Comparison of ENCODE assay signal across 13 mouse cellular contexts in genomic region chr15:78572270-78572600, GRCm38 (mm10). TPM values are rescaled to one million over a fixed set of nuclear protein-coding genes. Genes with fewer than 3 reads are reported as not detected.
A peak's percentile ranks its signal among the peaks of the same experiment; 100 is the strongest.
DNase-seq lines count a peak whose midpoint lies in the region; ATAC-seq and TF ChIP-seq lines count a peak whose summit lies in the region.
"Had no signal": no experiment of that assay in that cellular context is flagged by ENCODE, and none has a peak within 500 bp of the region (broad histone marks: within the 10 kb centered on the region; RNA-seq: fewer than 3 reads in every experiment).

No protein-coding gene starts in this region.

- H3K9ac ChIP-seq in intestine, embryonic 15.5 days, result no peak overlapping the region
- H3K9ac ChIP-seq in intestine, postnatal 0 days (ENCODE audit: low read depth, low read length), result no peak overlapping the region
- peak overlapping the region; percentile 81 for H3K9ac ChIP-seq in liver, embryonic 14.5 days (replicated peaks)

- H3K4me1 ChIP-seq in intestine, embryonic 15.5 days (replicated peaks), result no peaks in the 10 kb centered on the region
- no peaks in the 10 kb centered on the region for H3K4me1 ChIP-seq in intestine, postnatal 0 days (replicated peaks; ENCODE audit: control insufficient read depth, insufficient read depth, low read length)
- peaks cover 57% of the 10 kb centered on the region for H3K4me1 ChIP-seq in E14TG2a.4 (replicated peaks; ENCODE audit: low read depth, low read length)
- H3K4me1 ChIP-seq in brown adipose tissue, adult 24 weeks (ENCODE audit: control insufficient read depth, insufficient read depth, insufficient read length, low read length), result no peaks in the 10 kb centered on the region
- peaks cover 19 to 29% of the 10 kb centered on the region in 2 experiments for H3K4me1 ChIP-seq in liver, embryonic 14.5 days (replicated peaks; ENCODE audit: control insufficient read depth in 2 of 2, insufficient read depth in 2 of 2, low read length in 1 of 2)

- WGBS in intestine, embryonic 15.5 days, result 78% methylated on average over 5 of the region's 5 CpGs
- WGBS in intestine, postnatal 0 days, result 78% methylated on average over 5 of the region's 5 CpGs
- WGBS in liver, embryonic 14.5 days (ENCODE audit: insufficient replicate concordance), result 12% methylated on average over 5 of the region's 5 CpGs

- no peak for TF ChIP-seq EP300 in liver, embryonic 14.5 days (IDR thresholded peaks at IDR 0.05; ENCODE audit: low read depth)

- no peak overlapping the region for H3K27ac ChIP-seq in intestine, embryonic 15.5 days
- no peak overlapping the region for H3K27ac ChIP-seq in intestine, postnatal 0 days (ENCODE audit: low read depth, low read length)
- H3K27ac ChIP-seq in brown adipose tissue, adult 24 weeks (replicated peaks; ENCODE audit: low read depth, low read length), result peak overlapping the region; percentile 54
- peak overlapping the region; percentile 84 for H3K27ac ChIP-seq in liver, embryonic 14.5 days
- H3K27ac ChIP-seq: kidney, postnatal 0 days had no signal

- no peaks in the 10 kb centered on the region for H3K27me3 ChIP-seq in intestine, embryonic 15.5 days (replicated peaks)
- no peaks in the 10 kb centered on the region for H3K27me3 ChIP-seq in intestine, postnatal 0 days (replicated peaks; ENCODE audit: control insufficient read depth, insufficient read depth, low read length)
- H3K27me3 ChIP-seq in E14TG2a.4 (ENCODE audit: insufficient read depth, low read length), result peaks cover 7% of the 10 kb centered on the region
- H3K27me3 ChIP-seq in liver, embryonic 14.5 days (ENCODE audit: control insufficient read depth, insufficient read depth, low read length), result no peaks in the 10 kb centered on the region

- no peaks in the 10 kb centered on the region for H3K9me3 ChIP-seq in intestine, embryonic 15.5 days
- no peaks in the 10 kb centered on the region for H3K9me3 ChIP-seq in intestine, postnatal 0 days (ENCODE audit: control insufficient read depth)
- no peaks in the 10 kb centered on the region for H3K9me3 ChIP-seq in E14TG2a.4 (ENCODE audit: low read length)
- no peaks in the 10 kb centered on the region for H3K9me3 ChIP-seq in liver, embryonic 14.5 days (ENCODE audit: control insufficient read depth, low read length)

- H3K4me2 ChIP-seq in intestine, embryonic 15.5 days (replicated peaks), result no peak overlapping the region
- H3K4me2 ChIP-seq in intestine, postnatal 0 days (replicated peaks; ENCODE audit: low read depth), result no peak overlapping the region
- peak overlapping the region; percentile 83 for H3K4me2 ChIP-seq in liver, embryonic 14.5 days (ENCODE audit: low read depth)

- no peaks in the 10 kb centered on the region for H3K36me3 ChIP-seq in intestine, embryonic 15.5 days
- no peaks in the 10 kb centered on the region for H3K36me3 ChIP-seq in intestine, postnatal 0 days (ENCODE audit: control insufficient read depth, insufficient read depth)
- H3K36me3 ChIP-seq in E14TG2a.4 (ENCODE audit: insufficient read depth, low read length), result no peaks in the 10 kb centered on the region
- H3K36me3 ChIP-seq in liver, embryonic 14.5 days (replicated peaks; ENCODE audit: control insufficient read depth, insufficient read depth, low read depth), result peaks cover 9% of the 10 kb centered on the region; the same call in 1 of the 2 replicates

- no peak for DNase-seq in liver, embryonic 14.5 days (ENCODE audit: low read depth in 3 of 3, low spot score in 3 of 3)
- DNase-seq in kidney, postnatal 10 days, result no peak
- no peak for DNase-seq in layer of hippocampus, postnatal 10 days (ENCODE audit: low spot score in 2 of 2)
- DNase-seq in cerebellum, adult 18-20 months, result no peak
- DNase-seq: layer of hippocampus, postnatal 36 days had no signal

- peak overlapping the region; percentile 4; the same call in 1 of the 2 replicates for H3K4me3 ChIP-seq in intestine, embryonic 15.5 days (replicated peaks)
- H3K4me3 ChIP-seq in intestine, postnatal 0 days (ENCODE audit: low read depth, low read length), result no peak overlapping the region
- peak overlapping the region; percentile 43 for H3K4me3 ChIP-seq in E14TG2a.4 (replicated peaks; ENCODE audit: low read length)
- H3K4me3 ChIP-seq in brown adipose tissue, adult 24 weeks (ENCODE audit: insufficient read depth, low read depth, low read length), result peak overlapping the region; percentile 54
- peak overlapping the region; percentile 64 to 69 for H3K4me3 ChIP-seq in liver, embryonic 14.5 days (ENCODE audit: insufficient read depth in 1 of 2, low read depth in 2 of 2, low read length in 2 of 2)
- H3K4me3 ChIP-seq: myocyte had no signal

- no peak for ATAC-seq in intestine, embryonic 15.5 days
- no peak for ATAC-seq in intestine, postnatal 0 days
- ATAC-seq in liver, embryonic 14.5 days (ENCODE audit: insufficient read depth), result peak; percentile 59

- no peak for TF ChIP-seq CTCF in intestine, postnatal 0 days (IDR thresholded peaks at IDR 0.05; ENCODE audit: low read depth)
- no peak for TF ChIP-seq CTCF in E14TG2a.4 (conservative IDR thresholded peaks at IDR 0.05; ENCODE audit: low read length)
- no peak for TF ChIP-seq CTCF in liver, embryonic 14.5 days (IDR thresholded peaks at IDR 0.05; ENCODE audit: low read depth)

RNA-seq across cellular contexts. Expression of gene Rac2, which starts 0.3 kb away (rescaled TPM):
- 15.7 and 21.4 TPM in 2 replicates for polyA plus RNA-seq in intestine, embryonic 15.5 days (2015; fragmentation: Nextera tagmentation; extraction: Ambion mirVana)
- 9.0 and 9.9 TPM in 2 replicates for polyA plus RNA-seq in intestine, postnatal 0 days (2015; fragmentation: Nextera tagmentation; extraction: Ambion mirVana)
- polyA plus RNA-seq in brown adipose tissue, adult 24 weeks (2012; ENCODE audit: insufficient read depth, insufficient read length, missing spikeins), result 3.6 and 8.2 TPM in 2 replicates
- 57.5 and 69.6 TPM in 2 replicates for polyA plus RNA-seq in liver, embryonic 14.5 days (2012; rRNA removed)
- polyA plus RNA-seq in liver, embryonic 14.5 days (2014; fragmentation: Nextera tagmentation; extraction: Ambion mirVana), result 108 and 117 TPM in 2 replicates
- total RNA-seq in layer of hippocampus, postnatal 10 days (2021), result 1 to 10 TPM; 3.6 to 3.7 TPM
- polyA plus RNA-seq: myocyte had no signal

RNA-seq across cellular contexts. Expression of gene Cyth4, which starts 24.6 kb away (rescaled TPM):
- polyA plus RNA-seq in intestine, embryonic 15.5 days (2015; fragmentation: Nextera tagmentation; extraction: Ambion mirVana), result 8.0 and 8.2 TPM in 2 replicates
- 2.5 and 3.1 TPM in 2 replicates for polyA plus RNA-seq in intestine, postnatal 0 days (2015; fragmentation: Nextera tagmentation; extraction: Ambion mirVana)
- 4.9 and 6.8 TPM in 2 replicates for polyA plus RNA-seq in brown adipose tissue, adult 24 weeks (2012; ENCODE audit: insufficient read depth, insufficient read length, missing spikeins)
- 6.4 and 7.6 TPM in 2 replicates for polyA plus RNA-seq in liver, embryonic 14.5 days (2012; rRNA removed)
- polyA plus RNA-seq in liver, embryonic 14.5 days (2014; fragmentation: Nextera tagmentation; extraction: Ambion mirVana), result 4.3 and 4.9 TPM in 2 replicates
- total RNA-seq in layer of hippocampus, postnatal 10 days (2021), result 10 to 100 TPM; 13.8 to 15.2 TPM

RNA-seq across cellular contexts. Expression of gene Sstr3, which starts 27.8 kb away (rescaled TPM):
- 0.23 and 0.24 TPM in 2 replicates for polyA plus RNA-seq in intestine, embryonic 15.5 days (2015; fragmentation: Nextera tagmentation; extraction: Ambion mirVana)
- polyA plus RNA-seq in intestine, postnatal 0 days (2015; fragmentation: Nextera tagmentation; extraction: Ambion mirVana), result 0.05 and 0.10 TPM in 2 replicates
- not detected in 2 replicates for polyA plus RNA-seq in brown adipose tissue, adult 24 weeks (2012; ENCODE audit: insufficient read depth, insufficient read length, missing spikeins)
- 0.01 and 0.02 TPM in 2 replicates for polyA plus RNA-seq in liver, embryonic 14.5 days (2012; rRNA removed)
- 0.03 TPM in 1 of 2 replicates, not detected in the other for polyA plus RNA-seq in liver, embryonic 14.5 days (2014; fragmentation: Nextera tagmentation; extraction: Ambion mirVana)
- 10 to 100 TPM; 15.7 to 15.8 TPM for total RNA-seq in layer of hippocampus, postnatal 10 days (2021)
- total RNA-seq: gastrocnemius, adult 18-20 months had no signal
- polyA plus RNA-seq: forebrain, embryonic 11.5 days; myocyte had no signal

RNA-seq across cellular contexts. Expression of gene C1qtnf6, which starts 41.0 kb away (rescaled TPM):
- 22.0 and 22.3 TPM in 2 replicates for polyA plus RNA-seq in intestine, embryonic 15.5 days (2015; fragmentation: Nextera tagmentation; extraction: Ambion mirVana)
- polyA plus RNA-seq in intestine, postnatal 0 days (2015; fragmentation: Nextera tagmentation; extraction: Ambion mirVana), result 14.3 and 16.0 TPM in 2 replicates
- 2.7 and 3.3 TPM in 2 replicates for polyA plus RNA-seq in brown adipose tissue, adult 24 weeks (2012; ENCODE audit: insufficient read depth, insufficient read length, missing spikeins)
- 4.1 and 4.6 TPM in 2 replicates for polyA plus RNA-seq in liver, embryonic 14.5 days (2012; rRNA removed)
- polyA plus RNA-seq in liver, embryonic 14.5 days (2014; fragmentation: Nextera tagmentation; extraction: Ambion mirVana), result 4.7 and 5.0 TPM in 2 replicates
- 10 to 100 TPM; 17.4 to 19.4 TPM for total RNA-seq in layer of hippocampus, postnatal 10 days (2021)

Comparison
In these comparisons a context has a peak if more than half of its experiments do, and no peak if none do; other contexts are left out.
1. H3K27ac ChIP-seq: peak in brown adipose tissue, adult 24 weeks (single experiment) and liver, embryonic 14.5 days (single experiment); none in intestine, embryonic 15.5 days (single experiment) and intestine, postnatal 0 days (single experiment).